Mouse (Mus musculus): Measurements from ENCODE around the gene Xirp2.

Gene Xirp2

DNA sequence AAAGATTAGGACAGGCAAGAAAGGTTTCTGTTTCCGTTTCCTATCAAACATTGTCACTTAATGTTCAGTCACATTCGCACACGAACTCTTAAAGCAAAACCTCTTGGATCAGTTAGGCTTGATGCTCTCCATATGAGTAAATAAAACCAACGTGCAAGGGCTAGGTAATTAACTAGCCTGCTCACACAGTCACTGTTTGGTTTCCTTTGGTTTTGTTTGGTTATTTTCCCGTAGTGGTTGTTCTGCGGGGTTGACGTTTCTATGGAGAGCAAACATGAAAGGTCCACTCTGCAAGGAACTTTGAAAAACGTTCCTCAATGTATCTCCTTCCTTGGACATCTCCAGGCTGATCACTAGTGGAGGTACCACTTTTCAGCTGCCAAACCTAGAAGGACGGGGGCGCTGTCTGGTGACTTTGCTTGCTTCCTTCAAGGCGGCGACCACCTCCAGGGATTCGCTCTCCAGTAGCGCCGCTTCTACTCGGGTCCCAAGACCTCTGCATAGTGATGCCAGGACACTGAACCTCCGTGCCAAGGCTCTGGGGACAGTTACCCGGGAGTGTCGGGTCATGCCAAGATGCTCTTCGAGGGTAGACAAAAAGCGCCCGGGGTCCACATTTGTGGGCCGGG is 119.2 kb downstream of the Xirp2 start:
- in situ Hi-C loops (cut with MboI, MseI), result loop anchor here (25.0 kb wide), 1 partner anchor 947 kb away; no protein-coding TSS in a partner anchor

- in situ Hi-C loops (cut with MboI, MseI), result loop anchor here (25.0 kb wide), 1 partner anchor 947 kb away; no protein-coding TSS in a partner anchor
These were observed 119.9 kb downstream of the Xirp2 start, which contains the start of gene B3galt1 for GRCm38 (mm10) chr2:67565480-67566331. Gene B3galt1, plus strand, starts transcription at chr2:67565871.

DNA sequence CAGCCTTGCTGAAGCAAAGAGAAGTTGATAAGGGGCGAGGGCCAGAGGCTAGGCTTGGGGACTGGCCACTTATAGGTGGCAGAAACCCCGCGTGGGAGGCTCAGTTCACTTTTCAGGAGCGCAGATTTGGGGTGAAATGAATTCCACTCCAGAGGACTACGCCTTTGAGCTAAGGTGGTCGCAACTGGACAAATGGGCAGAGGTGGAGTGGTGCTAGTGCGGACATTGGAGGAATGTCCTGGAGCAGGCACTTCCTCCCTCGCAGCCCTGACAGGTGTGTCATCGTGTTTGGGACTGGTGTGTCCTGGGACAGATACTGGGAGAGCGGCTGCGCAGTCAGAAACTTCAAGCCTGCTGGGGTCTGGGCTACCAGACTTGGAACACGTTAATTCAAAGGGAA is 120.8 kb downstream of the Xirp2 start:
- in situ Hi-C loops (cut with MboI, MseI), result loop anchor here (25.0 kb wide), 1 partner anchor 946 kb away; no protein-coding TSS in a partner anchor

GRCm38 (mm10) chr2:67567141-67567680 is 121.4 kb downstream of the Xirp2 start:
- in situ Hi-C loops (cut with MboI, MseI), result loop anchor here (25.0 kb wide), 1 partner anchor 945 kb away; no protein-coding TSS in a partner anchor
